Mouse (Mus musculus) gastrocnemius, adult 2 months (tissue): ENCODE data around the gene Tmem126b. TPM values are rescaled to one million over a fixed set of nuclear protein-coding genes. Genes with fewer than 3 reads are reported as not detected.

Source experiments
- DNase-seq: peaks from one replicate; pipeline ENCODE4 v3.0.0; 2022
- H3K27ac ChIP-seq: fragments of 200-600 bp; 2 replicates; pipeline ENCODE4 v1.8.1; 2022; ENCODE audit warnings: mild to moderate bottlenecking
- H3K4me3 ChIP-seq: fragments of 200-600 bp; 2 replicates; pipeline ENCODE4 v1.8.1; 2022; ENCODE audit warnings: mild to moderate bottlenecking, moderate library complexity
- CTCF ChIP-seq: fragments of 200-600 bp; IDR thresholded peaks from 2 replicates; pipeline ENCODE4 v1.8.1; 2022; ENCODE audit warnings: antibody characterized with exemption, mild to moderate bottlenecking, moderate library complexity
- intact Hi-C: fragments of 180-260 bp; cut with DNase I; formaldehyde crosslinking; loops from one replicate; pipeline ENCODE4 v1.15.1; 2025
- total RNA-seq, 2 experiments: library from RNA; stranded (reverse); gene quantifications; 2 replicates each; pipeline ENCODE4 v1.2.3; 2021

Gene Tmem126b
- total RNA-seq, 2 experiments from 2014 or later, result 18.9 to 22.9 TPM

DNA sequence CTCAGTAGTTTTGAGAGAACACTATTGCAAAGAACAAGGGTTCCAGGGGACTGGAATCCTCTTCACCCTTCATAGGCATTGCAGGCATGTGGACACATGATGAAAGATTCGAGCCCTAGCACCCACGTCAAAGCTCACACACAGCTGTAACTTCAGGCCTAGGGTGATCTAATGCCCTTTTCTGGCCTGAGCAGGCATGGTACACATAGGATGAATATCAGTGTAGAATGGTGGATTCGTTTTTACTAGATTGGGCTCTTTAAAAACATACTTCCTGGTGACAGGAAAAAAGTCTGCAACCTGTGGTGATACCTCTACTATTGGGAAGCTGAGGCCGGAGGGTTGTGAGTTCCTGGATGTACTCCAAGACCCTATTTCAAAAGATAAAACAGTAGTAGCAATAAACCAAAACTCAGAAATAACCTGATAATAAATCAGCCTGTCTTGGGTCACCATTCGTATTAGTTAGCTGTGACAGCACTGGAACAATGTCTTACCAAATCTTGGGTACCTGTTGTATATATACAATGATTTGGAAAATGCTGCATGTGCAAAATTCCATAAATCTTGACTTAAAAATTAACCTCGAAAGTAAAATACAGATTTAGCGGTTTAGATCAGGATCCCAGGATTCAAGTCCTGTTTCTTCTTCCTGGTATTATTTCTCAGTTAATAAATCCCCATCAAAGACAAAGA is 19.5 kb downstream of the Tmem126b start:
- H3K4me3 ChIP-seq, result peak overlapping the region; percentile 83
- DNase-seq, result no peak
- intact Hi-C loops, result no loop called here
- peak overlapping the region; percentile 95 for H3K27ac ChIP-seq
- no peak for TF ChIP-seq CTCF

DNA sequence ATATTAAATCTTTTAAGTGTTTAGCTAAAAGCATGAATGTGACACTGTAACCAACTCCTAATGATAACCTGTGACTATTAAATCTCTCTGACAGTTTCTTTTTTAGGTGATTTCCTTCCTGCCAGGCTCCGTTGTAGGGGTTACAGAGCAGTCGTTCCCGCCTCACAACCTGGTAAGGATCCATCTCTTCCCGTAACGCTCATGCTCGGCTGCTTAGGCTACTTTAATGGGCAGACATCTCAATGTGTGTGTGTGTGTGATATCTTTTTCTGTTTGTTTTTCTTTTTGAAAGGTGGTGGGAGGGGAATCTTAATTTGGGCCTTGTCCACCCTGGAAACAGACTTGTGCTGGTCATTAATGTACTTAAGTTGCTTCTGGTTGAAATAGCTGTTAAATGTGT is 31.6 kb downstream of the Tmem126b start:
- H3K4me3 ChIP-seq, result peak overlapping the region; percentile 95
- no peak for TF ChIP-seq CTCF
- peak overlapping the region; percentile 88 for H3K27ac ChIP-seq
- intact Hi-C loops, result loop anchor here (5.0 kb wide), 1 partner anchor 33 kb away; the partner anchor contains the start of genes Dlg2 and Tmem126b
- no peak for DNase-seq

DNA sequence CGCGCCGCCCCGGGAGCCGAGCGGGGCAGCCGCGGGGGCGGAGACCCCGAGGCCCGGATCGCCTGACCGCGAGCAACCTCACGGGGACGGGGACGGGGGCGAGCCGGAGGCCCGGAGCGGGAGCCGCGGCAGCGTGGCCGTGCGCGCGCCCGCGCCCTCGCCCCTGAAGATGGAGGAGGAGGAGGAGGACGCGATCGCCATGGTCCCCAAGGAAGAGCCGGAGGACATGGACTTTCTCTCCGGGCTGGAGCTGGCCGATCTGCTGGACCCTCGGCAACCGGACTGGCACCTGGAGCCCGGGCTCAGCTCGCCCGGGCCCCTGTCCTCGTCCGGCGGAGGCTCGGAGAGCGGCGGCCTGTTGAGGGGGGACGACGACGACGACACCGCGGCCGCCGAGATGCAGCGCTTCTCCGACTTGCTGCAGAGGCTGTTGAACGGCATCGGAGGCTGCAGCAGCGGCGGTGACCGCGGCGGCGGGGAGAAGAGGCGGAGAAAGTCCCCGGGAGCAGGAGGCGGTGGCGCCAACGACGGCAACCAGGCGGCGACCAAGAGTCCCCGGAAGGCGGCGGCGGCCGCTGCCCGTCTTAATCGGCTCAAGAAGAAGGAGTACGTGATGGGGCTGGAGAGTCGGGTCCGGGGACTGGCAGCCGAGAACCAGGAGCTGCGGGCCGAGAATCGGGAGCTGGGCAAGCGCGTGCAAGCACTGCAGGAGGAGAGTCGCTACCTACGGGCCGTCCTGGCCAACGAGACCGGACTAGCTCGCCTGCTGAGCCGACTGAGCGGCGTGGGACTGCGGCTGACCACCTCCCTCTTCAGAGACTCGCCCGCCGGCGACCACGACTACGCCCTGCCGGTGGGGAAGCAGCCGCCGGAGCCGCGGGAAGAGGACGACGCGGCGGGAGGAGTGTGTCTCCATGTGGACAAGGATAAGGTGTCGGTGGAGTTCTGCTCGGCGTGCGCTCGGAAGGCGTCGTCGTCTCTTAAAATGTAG is 32.4 kb downstream of the Tmem126b start:
- intact Hi-C loops, result loop anchor here (5.0 kb wide), 1 partner anchor 34 kb away; the partner anchor contains the start of genes Dlg2 and Tmem126b
- Histone ChIP-seq H3K27ac (peak overlapping the region; percentile 88), H3K4me3 (peak overlapping the region; percentile 95)
- peak; percentile 84 for DNase-seq
- TF ChIP-seq CTCF, result peak; percentile 65

DNA sequence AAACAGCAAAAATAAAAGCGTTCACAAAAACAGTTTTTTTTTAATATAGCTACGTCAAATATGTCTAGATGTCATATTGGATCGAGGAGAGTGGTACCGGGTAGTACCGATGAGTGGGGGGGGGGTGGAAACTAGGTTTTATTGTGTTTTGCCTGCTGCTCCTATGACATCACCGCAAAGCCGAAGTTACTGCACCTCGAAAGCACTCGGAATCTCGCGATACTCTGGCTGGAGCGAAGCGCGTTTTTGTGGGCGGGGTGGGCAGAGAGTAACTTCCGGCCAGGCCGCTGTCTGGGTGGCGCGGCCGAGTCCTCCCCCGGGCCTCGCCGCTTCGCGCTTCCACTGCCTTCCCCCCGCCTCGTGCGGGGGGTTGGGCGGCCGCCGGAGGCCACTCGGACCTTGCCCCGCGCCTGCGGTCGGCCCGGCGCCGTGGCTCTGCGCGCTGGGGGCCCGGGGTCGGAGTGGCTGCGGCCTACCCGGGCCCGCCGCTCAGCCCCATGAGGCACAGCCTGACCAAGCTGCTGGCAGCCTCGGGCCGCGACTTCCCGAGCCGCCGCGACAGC is 33.2 kb downstream of the Tmem126b start, which contains the start of gene Crebzf:
Crebzf (plus strand) TSS at position 212 of the 563 bp plus-strand sequence.
- intact Hi-C loops, result loop anchor here (5.0 kb wide), 1 partner anchor 35 kb away; the partner anchor contains the start of genes Dlg2 and Tmem126b

GRCm38 (mm10) chr7:90442070-90442469 is 33.7 kb downstream of the Tmem126b start:
- Histone ChIP-seq H3K27ac (peak overlapping the region; percentile 88), H3K4me3 (peak overlapping the region; percentile 95)
- intact Hi-C loops, result loop anchor here (5.0 kb wide), 1 partner anchor 35 kb away; the partner anchor contains the start of genes Dlg2 and Tmem126b
- TF ChIP-seq CTCF, result no peak
- no peak for DNase-seq

More for the DNA sequence above, 33.2 kb downstream of the Tmem126b start, which contains the start of gene Crebzf:
- peak; percentile 98 for DNase-seq
- H3K4me3 ChIP-seq, result peak within 1 kb of the TSS; percentile 95
- H3K27ac ChIP-seq, result peak within 1 kb of the TSS; percentile 88
- no peak for TF ChIP-seq CTCF

GRCm38 (mm10) chr7:90440044-90440443 is 35.8 kb downstream of the Tmem126b start:
- no peak for DNase-seq
- H3K4me3 ChIP-seq, result no peak overlapping the region
- intact Hi-C loops, result loop anchor here (5.0 kb wide), 1 partner anchor 37 kb away; the partner anchor contains the start of genes Dlg2 and Tmem126b
- no peak overlapping the region for H3K27ac ChIP-seq
- TF ChIP-seq CTCF, result no peak

DNA sequence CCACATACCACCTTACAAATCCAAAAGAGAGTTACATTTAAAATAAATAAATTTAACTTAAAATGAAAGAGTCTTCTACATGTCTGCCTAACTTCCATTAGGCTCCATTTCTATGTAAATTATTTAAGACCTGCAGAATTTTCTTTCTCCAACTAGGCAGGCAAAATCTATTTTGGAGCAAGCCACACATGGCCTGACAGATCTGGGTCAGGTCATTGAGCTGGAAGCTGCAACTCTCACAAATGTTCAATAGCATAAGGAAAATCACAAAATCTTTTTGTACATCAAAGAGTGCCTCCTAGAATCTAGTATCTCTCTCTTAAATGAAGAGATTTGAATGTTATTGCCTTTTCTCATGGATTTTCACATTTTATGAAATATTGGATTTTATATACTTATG is 43.6 kb downstream of the Tmem126b start:
- no peak overlapping the region for H3K27ac ChIP-seq
- no peak overlapping the region for H3K4me3 ChIP-seq
- no peak for TF ChIP-seq CTCF
- intact Hi-C loops, result no loop called here
- no peak for DNase-seq

GRCm38 (mm10) chr7:90427006-90427405 is 48.8 kb downstream of the Tmem126b start:
- DNase-seq, result peak; percentile 27
- peak overlapping the region; percentile 82 for H3K4me3 ChIP-seq
- intact Hi-C loops, result no loop called here
- H3K27ac ChIP-seq, result peak overlapping the region; percentile 9; the same call in 1 of the 2 replicates
- TF ChIP-seq CTCF, result no peak

DNA sequence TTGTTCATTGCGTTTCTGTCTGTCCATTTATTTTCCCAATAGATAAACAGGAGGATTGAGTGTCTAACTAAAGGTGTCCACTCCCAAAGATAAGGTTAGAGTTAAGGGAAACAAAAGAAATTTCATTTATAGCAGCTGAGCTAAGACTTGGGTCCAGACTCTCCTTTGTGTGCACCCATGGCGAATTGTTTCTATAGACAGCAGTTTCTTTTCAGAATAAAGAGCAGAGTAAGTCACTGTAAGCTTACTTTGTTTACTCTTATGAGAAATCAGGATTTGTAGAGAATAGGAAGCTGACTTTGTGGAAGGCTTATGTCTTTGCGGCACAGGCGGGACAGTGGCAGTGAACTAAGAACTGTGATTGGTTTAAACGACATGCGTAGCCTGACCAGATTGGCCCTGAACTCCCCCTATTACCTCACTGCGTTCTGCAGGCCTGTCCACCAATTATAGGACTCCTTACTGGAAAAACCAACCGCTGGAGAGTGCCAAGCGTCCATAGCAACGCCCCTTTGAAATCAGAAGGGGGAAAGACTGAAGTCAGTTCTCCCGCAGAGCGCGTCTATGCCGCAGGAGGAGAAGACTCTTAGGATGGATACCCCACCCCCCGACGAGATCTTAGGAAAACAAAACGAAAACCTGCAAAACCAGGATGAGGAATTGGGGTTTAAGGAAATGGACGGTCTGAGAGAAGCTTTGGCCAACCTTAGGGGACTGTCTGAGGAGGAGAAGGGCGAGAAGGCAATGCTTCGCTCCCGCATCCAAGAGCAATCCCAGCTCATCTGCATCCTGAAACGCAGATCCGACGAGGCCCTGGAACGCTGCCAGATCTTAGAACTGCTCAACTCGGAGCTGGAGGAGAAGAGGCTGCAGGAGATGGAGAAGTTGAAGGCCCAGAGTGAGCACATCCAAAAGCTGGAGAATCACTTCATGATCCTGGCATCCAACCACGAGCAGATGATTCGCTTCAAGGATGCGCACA is 49.5 kb downstream of the Tmem126b start, which contains the start of gene Ccdc89:
Ccdc89 (plus strand) TSS at position 558 of the 982 bp plus-strand sequence.
- no peak for TF ChIP-seq CTCF
- Histone ChIP-seq H3K4me3 (peak within 1 kb of the TSS; percentile 82), H3K27ac (peak within 1 kb of the TSS; percentile 77)
- DNase-seq, result peak; percentile 85
- intact Hi-C loops, result no loop called here

Other genes with a start within 250 kb of the Tmem126b start
- gene Ccdc83, start 210.2 kb downstream of the Tmem126b start, total RNA-seq, result not detected
- 1 to 10 TPM; 3.3 to 3.7 TPM for gene Sytl2, start 173.7 kb downstream of the Tmem126b start, total RNA-seq
- not detected for gene Ccdc89, start 49.4 kb downstream of the Tmem126b start, total RNA-seq
- gene Crebzf, start 33.3 kb downstream of the Tmem126b start, total RNA-seq, result 10 to 100 TPM; 16.0 to 18.2 TPM
- 100 to 1,000 TPM; 101 to 119 TPM for gene Tmem126a, start 18.8 kb downstream of the Tmem126b start, total RNA-seq
- under 1 TPM; 0.22 to 0.71 TPM for gene Dlg2, start 671 bp upstream of the Tmem126b start, total RNA-seq